Mouse (Mus musculus) gastrocnemius, adult 2 months (tissue): ENCODE data around the gene Klrb1b. TPM values are rescaled to one million over a fixed set of nuclear protein-coding genes. Genes with fewer than 3 reads are reported as not detected.

Experiments used
- DNase-seq: peaks from one replicate; pipeline ENCODE4 v3.0.0; 2022
- H3K27ac ChIP-seq: fragments of 200-600 bp; 2 replicates; pipeline ENCODE4 v1.8.1; 2022; ENCODE audit warnings: mild to moderate bottlenecking
- H3K4me3 ChIP-seq: fragments of 200-600 bp; 2 replicates; pipeline ENCODE4 v1.8.1; 2022; ENCODE audit warnings: mild to moderate bottlenecking, moderate library complexity
- CTCF ChIP-seq: fragments of 200-600 bp; IDR thresholded peaks from 2 replicates; pipeline ENCODE4 v1.8.1; 2022; ENCODE audit warnings: antibody characterized with exemption, mild to moderate bottlenecking, moderate library complexity
- intact Hi-C: fragments of 180-260 bp; cut with DNase I; formaldehyde crosslinking; loops from one replicate; pipeline ENCODE4 v1.15.1; 2025
- long read RNA-seq, 2 experiments: library from polyadenylated mRNA; stranded (forward); transcript quantifications; one replicate each; pipeline ENCODE4 v2.0.0; 2021
- total RNA-seq, 2 experiments: library from RNA; stranded (reverse); gene quantifications; 2 replicates each; pipeline ENCODE4 v1.2.3; 2021

Klrb1b gene
- total RNA-seq, result not detected
- long read RNA-seq, experiment 1, result 0 reads
- long read RNA-seq, experiment 2, result 0 reads

DNA sequence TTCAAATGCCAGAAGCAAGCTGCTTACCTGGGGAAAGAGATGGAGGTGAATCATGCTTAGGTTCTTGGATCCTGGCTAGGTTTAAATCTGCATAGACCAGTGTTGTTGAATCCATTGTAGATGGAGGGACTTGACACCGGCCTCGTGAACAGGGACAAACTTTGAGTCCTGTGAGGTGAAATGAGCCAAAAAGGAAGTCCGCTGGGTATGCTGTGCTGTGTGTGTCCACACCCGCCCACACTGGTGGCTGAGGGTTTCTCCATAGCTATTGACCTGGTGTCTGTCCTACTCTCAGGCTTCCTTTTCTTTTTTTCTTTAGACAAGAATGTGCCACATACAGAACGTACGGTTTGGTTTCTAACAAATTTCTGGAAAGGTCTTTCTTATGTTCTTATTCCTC lies at the start of gene Klrb1b, which contains the start of gene Gm44511:
Klrb1b (minus strand) TSS at position 200 of the 400 bp plus-strand sequence.
Gm44511 (minus strand) TSS at position 184 of the 400 bp plus-strand sequence.
- no peak for DNase-seq
- intact Hi-C loops, result no loop called here
- TF ChIP-seq CTCF, result no peak
- Histone ChIP-seq H3K27ac (no peak within 1 kb of the TSS), H3K4me3 (no peak within 1 kb of the TSS)

DNA sequence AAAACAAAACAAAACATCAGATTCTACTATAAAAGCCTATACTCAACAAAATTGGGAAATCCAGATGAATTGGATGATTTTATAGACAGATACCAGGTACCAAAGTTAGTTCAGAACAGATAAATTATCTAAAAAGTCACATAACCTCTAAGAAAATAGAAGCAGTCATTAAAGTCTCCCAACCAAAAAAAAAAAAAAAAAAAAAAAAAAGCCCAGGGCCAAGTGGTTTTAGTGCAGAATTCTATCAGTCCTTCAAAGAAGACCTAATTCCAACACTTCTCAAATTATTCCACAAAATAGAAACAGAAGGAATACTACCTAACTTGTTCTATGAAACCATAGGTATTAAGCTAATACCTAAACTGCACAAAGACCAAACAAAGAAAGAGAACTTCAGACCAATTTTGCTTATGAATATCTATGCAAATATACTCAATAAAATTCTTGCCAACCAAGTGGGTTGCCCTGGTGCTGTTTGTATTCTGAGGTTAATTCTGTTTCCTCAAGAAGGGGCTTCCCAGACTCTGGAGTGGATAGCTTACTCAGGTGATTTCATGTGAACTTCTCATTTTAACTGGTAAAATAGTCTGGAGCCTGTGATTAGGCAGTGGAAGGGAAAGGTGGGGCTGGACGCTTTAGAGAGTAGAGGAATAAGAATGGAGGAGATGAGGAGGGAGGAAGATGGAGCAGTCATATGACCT lies 45.9 kb upstream of the Klrb1b start:
- TF ChIP-seq CTCF, result no peak
- no peak overlapping the region for H3K4me3 ChIP-seq
- intact Hi-C loops, result no loop called here
- no peak overlapping the region for H3K27ac ChIP-seq
- no peak for DNase-seq

DNA sequence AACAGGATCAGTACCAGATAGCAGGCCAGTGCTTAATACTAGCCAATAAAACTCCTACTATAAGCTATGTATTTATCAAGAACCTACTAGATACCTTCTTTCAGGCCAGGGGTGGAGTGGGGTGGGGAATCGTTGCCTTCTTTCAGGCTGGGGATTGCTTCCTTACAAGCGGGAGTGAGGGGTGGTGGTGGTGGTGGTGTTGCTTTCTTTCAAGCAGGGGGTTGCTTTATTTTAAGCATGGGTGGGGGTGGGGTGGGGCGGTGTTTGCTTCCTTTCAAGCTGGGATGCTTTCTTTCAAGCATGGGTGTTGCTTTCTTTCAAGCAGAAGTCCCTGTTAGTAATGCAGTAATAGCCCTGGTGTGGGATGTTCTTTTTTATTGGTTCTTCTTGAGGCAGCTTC lies 42.7 kb upstream of the Klrb1b start:
- Histone ChIP-seq H3K27ac (no peak overlapping the region), H3K4me3 (no peak overlapping the region)
- no peak for DNase-seq
- no peak for TF ChIP-seq CTCF
- intact Hi-C loops, result no loop called here

DNA sequence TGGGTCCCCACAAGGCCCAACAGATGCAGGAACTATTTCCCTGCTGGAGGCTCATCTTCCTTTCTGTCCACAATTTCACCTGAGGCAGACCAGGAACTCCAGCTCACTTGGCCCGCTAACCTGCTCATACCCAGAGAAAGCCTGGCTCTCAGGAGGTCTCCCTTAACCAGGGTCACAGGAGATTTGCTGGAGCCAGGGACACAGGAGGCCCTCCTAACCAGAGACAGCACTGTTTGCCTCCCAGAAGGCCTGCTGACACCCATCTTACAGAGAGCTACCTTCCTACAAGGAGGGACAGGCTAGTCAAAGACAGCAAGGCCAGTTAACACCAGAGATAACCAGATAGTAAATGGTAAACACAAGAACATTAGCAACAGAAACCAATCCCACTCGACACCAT lies 31.8 kb upstream of the Klrb1b start:
- intact Hi-C loops, result no loop called here
- H3K4me3 ChIP-seq, result no peak overlapping the region
- H3K27ac ChIP-seq, result no peak overlapping the region
- no peak for DNase-seq
- no peak for TF ChIP-seq CTCF

DNA sequence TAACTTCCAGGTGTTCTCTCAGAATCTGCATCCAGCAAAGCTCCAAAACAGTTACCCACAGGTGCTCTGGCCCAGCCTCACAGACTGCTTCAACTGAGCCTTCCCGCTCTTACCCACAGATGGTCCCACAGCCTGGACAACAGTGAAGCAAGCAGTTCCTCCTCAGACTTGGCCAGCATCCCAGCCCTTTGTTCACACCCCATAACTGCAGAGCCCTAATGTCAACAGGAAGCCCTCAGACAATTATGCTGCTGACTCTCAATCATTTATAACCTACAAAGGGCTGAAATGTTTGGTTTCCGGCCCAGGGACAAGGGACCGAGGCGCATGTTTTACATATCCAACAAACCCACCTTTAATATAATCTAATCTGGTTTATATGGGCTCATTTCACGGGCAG lies 30.1 kb upstream of the Klrb1b start:
- H3K27ac ChIP-seq, result peak overlapping the region; percentile 43
- no peak for TF ChIP-seq CTCF
- peak; percentile 78 for DNase-seq
- intact Hi-C loops, result no loop called here
- no peak overlapping the region for H3K4me3 ChIP-seq

DNA sequence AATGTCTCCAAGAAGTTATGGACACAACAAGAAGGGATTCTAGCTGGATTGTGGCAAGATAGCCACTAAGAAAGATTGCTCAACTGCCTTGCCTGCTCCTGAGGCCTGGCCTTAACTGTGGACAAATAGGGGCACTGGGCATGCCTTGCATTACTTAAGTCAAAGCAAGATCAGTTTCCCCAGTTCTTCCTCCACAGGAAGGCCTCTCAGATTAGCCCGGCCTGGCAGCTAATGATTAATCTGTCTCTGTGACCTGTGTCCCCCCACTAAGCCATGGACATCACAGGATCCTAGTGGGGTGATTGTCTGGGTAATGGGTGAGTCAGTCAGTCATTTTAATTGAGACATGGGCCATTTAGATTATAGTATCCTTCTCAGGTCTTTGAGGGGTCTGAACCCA lies 29.3 kb upstream of the Klrb1b start:
- Histone ChIP-seq H3K27ac (peak overlapping the region; percentile 43), H3K4me3 (no peak overlapping the region)
- no peak for TF ChIP-seq CTCF
- DNase-seq, result no peak
- intact Hi-C loops, result loop anchor here (2.0 kb wide), 1 partner anchor 211 kb away; no protein-coding TSS in a partner anchor

DNA sequence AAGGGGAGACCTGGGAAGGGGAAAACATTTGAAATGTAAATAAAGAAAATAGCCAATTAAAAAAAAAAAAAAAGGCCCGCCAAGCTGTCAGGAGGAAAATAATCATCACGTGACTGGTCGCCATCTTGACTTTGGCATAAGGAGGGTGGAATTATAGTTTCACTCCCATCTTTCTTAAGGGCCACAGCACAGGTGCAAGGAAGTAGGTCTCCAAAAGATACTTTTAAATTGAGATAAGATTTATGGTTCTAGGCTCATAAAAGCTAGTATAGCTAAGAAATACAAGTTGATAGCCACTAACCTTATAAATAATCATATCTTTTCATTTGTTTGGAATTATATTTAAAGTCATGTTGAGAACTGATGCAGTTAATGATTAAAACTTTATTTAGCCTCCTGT lies 28.8 kb upstream of the Klrb1b start:
- TF ChIP-seq CTCF, result no peak
- intact Hi-C loops, result loop anchor here (1.0 to 5.0 kb wide), 4 partner anchors 212 to 512 kb away; no protein-coding TSS in a partner anchor

DNA sequence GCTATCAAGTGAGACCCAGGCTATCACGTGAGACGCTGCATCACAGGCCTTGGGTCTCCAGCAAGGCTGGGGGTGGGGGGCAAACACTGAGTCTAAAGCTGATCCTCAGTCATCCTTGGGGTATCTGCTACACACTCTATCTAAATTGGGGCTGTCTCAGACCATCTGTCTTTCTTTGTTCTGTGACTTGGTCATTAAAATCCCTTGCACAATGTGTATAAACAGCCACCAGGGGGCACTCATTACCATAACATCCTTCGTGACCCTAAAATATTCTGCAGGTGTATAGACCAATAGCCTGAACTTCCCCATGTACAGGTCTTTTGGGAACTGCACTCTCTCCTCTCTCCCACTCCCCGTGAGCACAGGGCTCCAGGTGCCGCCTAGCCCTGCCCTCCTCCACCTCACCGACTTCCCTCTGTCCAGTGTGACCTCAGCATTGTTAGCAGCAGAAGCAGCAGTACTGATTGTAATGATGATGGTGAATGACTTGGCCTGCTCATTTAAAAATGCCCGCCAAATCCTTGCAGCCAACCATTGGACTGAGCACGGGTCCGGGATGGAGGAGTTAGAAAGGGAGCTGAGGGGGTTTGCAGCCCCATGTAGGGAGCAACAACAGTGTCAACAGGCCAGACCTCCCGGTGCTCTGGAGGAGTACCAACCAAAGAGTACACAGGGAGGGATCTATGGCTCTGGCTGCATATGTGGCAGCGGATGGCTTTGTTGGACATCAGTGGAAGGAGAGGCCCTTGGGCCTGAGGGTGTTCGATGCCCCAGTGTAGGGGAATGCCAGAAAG lies 28.1 kb upstream of the Klrb1b start:
- DNase-seq, result peak; percentile 64
- Histone ChIP-seq H3K4me3 (no peak overlapping the region), H3K27ac (no peak overlapping the region)
- intact Hi-C loops, result loop anchor here (1.0 to 5.0 kb wide), 4 partner anchors 213 to 513 kb away; no protein-coding TSS in a partner anchor
- peak; percentile 84 for TF ChIP-seq CTCF

More for the DNA sequence above, 28.8 kb upstream of the Klrb1b start:
- no peak overlapping the region for H3K4me3 ChIP-seq
- no peak overlapping the region for H3K27ac ChIP-seq
- DNase-seq, result no peak

DNA sequence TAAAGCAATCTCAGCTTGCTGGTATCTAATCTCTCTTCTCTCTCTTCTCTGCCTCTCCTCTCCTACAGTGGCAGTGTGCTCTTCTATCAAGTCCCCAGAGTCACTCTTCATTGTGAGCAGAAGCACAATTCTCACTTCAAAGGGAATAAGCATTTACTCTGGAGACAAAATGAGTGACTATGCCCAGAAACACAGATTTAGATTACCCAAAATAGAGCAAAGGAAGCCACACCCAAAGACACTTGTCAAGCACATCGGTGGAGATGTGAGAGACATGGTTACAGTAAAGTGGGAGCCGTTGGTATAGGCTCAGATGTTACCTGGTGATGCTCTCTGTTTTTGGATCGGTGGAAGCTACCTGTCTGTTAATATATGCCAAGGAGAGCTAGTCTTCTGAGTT lies 26.6 kb upstream of the Klrb1b start:
- no peak for TF ChIP-seq CTCF
- Histone ChIP-seq H3K4me3 (no peak overlapping the region), H3K27ac (no peak overlapping the region)
- no peak for DNase-seq
- intact Hi-C loops, result loop anchor here (5.0 kb wide), 2 partner anchors 235 to 515 kb away; no protein-coding TSS in a partner anchor

DNA sequence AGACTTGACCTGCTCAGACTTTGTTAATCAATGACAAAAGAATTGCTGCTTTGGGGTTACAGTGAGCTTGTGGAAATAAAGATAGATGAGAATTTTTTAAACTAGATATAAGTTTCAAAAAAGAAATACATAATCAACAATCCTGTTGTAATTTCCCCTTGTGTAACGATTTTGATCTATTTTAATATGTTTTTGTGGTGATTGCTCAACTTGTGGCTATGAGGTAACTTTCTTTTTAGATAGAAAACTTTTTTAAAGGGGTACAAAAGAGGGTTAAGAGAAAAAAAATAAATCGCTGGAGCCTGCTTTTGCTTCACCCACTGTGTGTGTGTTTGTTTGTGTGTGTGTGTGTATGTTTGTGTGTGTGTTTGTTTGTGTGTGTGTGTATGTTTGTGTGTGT lies 25.0 kb upstream of the Klrb1b start:
- intact Hi-C loops, result loop anchor here (5.0 kb wide), 2 partner anchors 236 to 516 kb away; no protein-coding TSS in a partner anchor
- peak overlapping the region; percentile 35; the same call in 1 of the 2 replicates for H3K27ac ChIP-seq

DNA sequence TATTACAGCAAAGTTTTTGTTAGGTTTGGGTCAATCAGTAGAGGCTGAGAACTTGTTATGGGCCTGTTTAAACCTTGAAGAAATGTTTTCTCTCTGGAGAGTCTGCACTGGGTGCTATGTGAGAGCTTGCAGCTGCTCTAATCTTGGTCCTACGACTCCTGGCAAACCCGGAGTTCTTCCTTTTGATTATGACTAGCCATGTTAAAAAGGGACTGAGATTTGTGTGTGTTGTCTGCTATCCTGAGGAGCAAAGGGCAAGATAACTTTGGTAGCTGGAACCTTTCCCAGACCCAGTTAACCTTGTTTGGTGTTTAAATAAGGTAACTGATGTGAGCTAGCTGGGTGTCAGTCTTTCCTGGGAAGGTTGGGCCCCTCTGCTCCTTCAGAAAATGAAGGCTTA lies 24.5 kb upstream of the Klrb1b start:
- no peak for DNase-seq
- peak overlapping the region; percentile 35; the same call in 1 of the 2 replicates for H3K27ac ChIP-seq
- no peak overlapping the region for H3K4me3 ChIP-seq
- TF ChIP-seq CTCF, result no peak
- intact Hi-C loops, result loop anchor here (5.0 kb wide), 2 partner anchors 237 to 517 kb away; no protein-coding TSS in a partner anchor

More for the DNA sequence above, 25.0 kb upstream of the Klrb1b start:
- DNase-seq, result no peak
- TF ChIP-seq CTCF, result no peak
- no peak overlapping the region for H3K4me3 ChIP-seq

DNA sequence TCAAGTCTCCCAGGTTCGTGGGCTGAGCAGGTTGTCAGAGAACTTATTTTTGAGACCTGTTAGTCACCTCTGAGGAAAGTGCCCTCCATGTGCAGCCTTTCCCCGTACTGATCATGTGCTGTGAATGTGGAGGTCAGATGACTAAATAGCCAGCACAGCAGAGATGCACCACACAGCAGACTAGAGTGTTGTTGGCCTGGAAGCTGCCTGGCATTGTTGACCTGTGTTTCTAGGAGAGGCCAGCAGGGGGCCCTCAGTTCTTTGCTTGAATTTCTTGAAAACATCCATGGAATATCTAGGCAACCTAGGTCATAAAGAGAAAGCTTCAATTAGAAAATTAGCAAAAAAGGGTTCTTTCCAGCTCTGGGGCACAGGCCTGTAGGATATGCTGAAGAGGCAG lies 23.8 kb upstream of the Klrb1b start:
- peak overlapping the region; percentile 35; the same call in 1 of the 2 replicates for H3K27ac ChIP-seq
- peak; percentile 52 for DNase-seq
- intact Hi-C loops, result loop anchor here (5.0 to 10.0 kb wide), 3 partner anchors 237 to 685 kb away; partner anchors contain the start of gene Gabarapl1
- TF ChIP-seq CTCF, result peak; percentile 69
- no peak overlapping the region for H3K4me3 ChIP-seq
